Mouse (Mus musculus) liver, embryonic 13.5 days (tissue): ENCODE measurements around the gene Olfr884. TPM values are rescaled to one million over a fixed set of nuclear protein-coding genes. Genes with fewer than 3 reads are reported as not detected.

Source experiments
- ATAC-seq: fragments of 200-750 bp; cut with Nextera tagmentation; 2 replicates; pipeline ENCODE4 v1.8.0; 2017; ENCODE audit warnings: low read depth, mild to moderate bottlenecking, moderate number of reproducible peaks, moderate library complexity
- DNase-seq: peaks from one replicate; pipeline ENCODE4 v3.0.0; 2022
- H3K27ac ChIP-seq: fragments of 300-500 bp; sonication (generic); 2 replicates; pipeline ENCODE4 v1.5.1; 2015; ENCODE audit warnings: moderate library complexity, mild to moderate bottlenecking, inconsistent platforms
- H3K27me3 ChIP-seq: fragments of 300-500 bp; sonication (generic); 2 replicates; pipeline ENCODE4 v1.6.1; 2015; ENCODE audit warnings: mild to moderate bottlenecking, inconsistent platforms
- H3K36me3 ChIP-seq: fragments of 300-500 bp; sonication (generic); 2 replicates; pipeline ENCODE4 v1.6.1; 2015; ENCODE audit warnings: mild to moderate bottlenecking, inconsistent platforms
- H3K4me1 ChIP-seq: fragments of 300-500 bp; sonication (generic); replicated peaks from 2 replicates; pipeline ENCODE4 v1.6.1; 2015; ENCODE audit warnings: inconsistent platforms
- H3K4me2 ChIP-seq: fragments of 300-500 bp; sonication (generic); 2 replicates; pipeline ENCODE4 v1.6.1; 2015; ENCODE audit warnings: inconsistent platforms, mild to moderate bottlenecking, moderate library complexity
- H3K4me3 ChIP-seq: fragments of 300-500 bp; sonication (generic); replicated peaks from 2 replicates; pipeline ENCODE4 v1.5.1; 2015; ENCODE audit warnings: mild to moderate bottlenecking, inconsistent platforms
- H3K9ac ChIP-seq: fragments of 300-500 bp; sonication (generic); 2 replicates; pipeline ENCODE4 v1.6.1; 2015; ENCODE audit warnings: mild to moderate bottlenecking, inconsistent platforms
- H3K9me3 ChIP-seq: fragments of 300-500 bp; sonication (generic); replicated peaks from 2 replicates; pipeline ENCODE4 v1.6.1; 2016; ENCODE audit warnings: inconsistent platforms
- WGBS: fragments of 180-500 bp; shearing (Covaris S2); methylation state at CpG from one replicate; pipeline ENCODE4 v1.1.7; 2015; ENCODE audit not compliant: insufficient replicate concordance; 5-methylcytosine and 5-hydroxymethylcytosine counted together
- polyA plus RNA-seq: library from polyadenylated mRNA; unstranded; fragments of >200 nt; fragmentation: Nextera tagmentation; extraction: Ambion mirVana; gene quantifications from 2 replicates; pipeline ENCODE4 v1.2.1, GENCODE M21; 2015

The Olfr884 gene
- polyA plus RNA-seq = not detected in 2 replicates

GRCm38 (mm10) chr9:38046255-38046654, at the start of gene Olfr884:
Gene Olfr884, plus strand, starts transcription at chr9:38046555.
- Histone ChIP-seq H3K27ac (no peak within 1 kb of the TSS), H3K9me3 (no peaks in the 10 kb centered on the region), H3K9ac (no peak within 1 kb of the TSS), H3K27me3 (no peaks in the 10 kb centered on the region), H3K4me3 (no peak within 1 kb of the TSS), H3K4me2 (no peak within 1 kb of the TSS), H3K4me1 (no peaks in the 10 kb centered on the region), H3K36me3 (no peaks in the 10 kb centered on the region)
- no peak for ATAC-seq
- WGBS = 32% methylated on average over 1 of the region's 1 CpGs
- no peak for DNase-seq

DNA sequence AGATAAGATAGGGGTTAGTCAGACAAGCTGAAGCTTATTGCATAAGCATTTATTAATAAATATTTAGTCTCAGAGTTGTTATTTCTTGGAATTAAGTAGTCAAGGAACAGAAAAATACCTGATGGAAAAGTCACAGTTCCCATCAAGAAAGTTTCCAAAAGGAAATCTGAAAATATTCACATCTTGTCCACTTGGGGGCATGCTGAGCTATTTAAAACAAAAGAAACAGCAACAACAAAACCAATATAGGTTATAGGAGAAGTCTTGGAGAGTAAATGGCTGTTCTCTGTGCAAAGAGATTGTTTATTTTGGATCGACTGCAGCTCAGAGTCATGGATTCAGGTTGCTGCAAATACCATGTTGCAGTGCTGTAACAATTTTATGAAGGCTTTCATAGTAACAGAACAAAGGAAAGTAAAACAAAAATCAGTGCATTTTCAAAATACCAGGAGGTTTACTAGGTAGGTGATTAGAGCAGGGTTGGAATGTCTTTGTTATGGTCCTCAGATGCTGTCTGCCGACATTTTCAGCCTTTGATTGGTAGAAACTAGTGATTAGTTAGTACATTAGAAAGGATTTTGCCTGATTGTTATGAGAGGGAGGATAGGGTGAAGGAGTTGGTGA, 47.7 kb upstream of the Olfr884 start:
- no peak overlapping the region for H3K27ac ChIP-seq
- H3K4me2 ChIP-seq = no peak overlapping the region
- no peaks in the 10 kb centered on the region for H3K9me3 ChIP-seq
- no peak overlapping the region for H3K9ac ChIP-seq
- 30% methylated on average over 2 of the region's 2 CpGs for WGBS
- DNase-seq (no peak), ATAC-seq (no peak)
- H3K4me1 ChIP-seq = no peaks in the 10 kb centered on the region
- H3K4me3 ChIP-seq = no peak overlapping the region
- no peaks in the 10 kb centered on the region for H3K36me3 ChIP-seq
- H3K27me3 ChIP-seq = no peaks in the 10 kb centered on the region

GRCm38 (mm10) chr9:38000021-38000420, 46.3 kb upstream of the Olfr884 start:
- H3K4me2 ChIP-seq = no peak overlapping the region
- DNase-seq = no peak
- H3K4me1 ChIP-seq = no peaks in the 10 kb centered on the region
- no peaks in the 10 kb centered on the region for H3K9me3 ChIP-seq
- H3K27me3 ChIP-seq = no peaks in the 10 kb centered on the region
- 18% methylated on average over 1 of the region's 1 CpGs for WGBS
- H3K36me3 ChIP-seq = no peaks in the 10 kb centered on the region
- H3K27ac ChIP-seq = no peak overlapping the region
- H3K9ac ChIP-seq = no peak overlapping the region
- H3K4me3 ChIP-seq = no peak overlapping the region
- no peak for ATAC-seq

DNA sequence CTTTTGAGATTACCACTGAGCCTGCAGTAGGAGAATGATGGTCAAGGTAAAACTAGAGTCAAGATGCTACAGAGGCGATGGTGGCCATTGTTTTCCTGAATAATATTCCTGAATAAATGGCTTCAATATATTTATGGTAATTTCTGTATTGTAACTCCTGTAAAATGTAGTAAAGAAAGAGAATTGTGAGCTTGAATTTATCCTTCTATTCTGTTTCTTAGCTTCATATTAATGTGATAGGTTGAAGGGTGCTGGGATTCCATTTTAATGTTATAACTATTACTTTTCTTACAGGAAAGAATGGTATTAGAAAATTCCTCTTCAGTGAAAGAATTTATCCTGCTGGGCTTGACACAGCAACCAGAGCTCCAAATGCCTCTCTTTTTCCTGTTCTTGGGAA, 20.8 kb upstream of the Olfr884 start, which contains the start of gene Olfr883:
Gene Olfr883, plus strand, starts transcription at position 301 of the 400 bp plus-strand sequence.
- no peaks in the 10 kb centered on the region for H3K36me3 ChIP-seq
- no peak within 1 kb of the TSS for H3K4me2 ChIP-seq
- H3K27ac ChIP-seq = no peak within 1 kb of the TSS
- no peaks in the 10 kb centered on the region for H3K27me3 ChIP-seq
- 62% methylated on average over 1 of the region's 1 CpGs for WGBS
- no peak for ATAC-seq
- H3K9ac ChIP-seq = no peak within 1 kb of the TSS
- H3K9me3 ChIP-seq = no peaks in the 10 kb centered on the region
- H3K4me1 ChIP-seq = no peaks in the 10 kb centered on the region
- no peak within 1 kb of the TSS for H3K4me3 ChIP-seq
- DNase-seq = no peak

DNA sequence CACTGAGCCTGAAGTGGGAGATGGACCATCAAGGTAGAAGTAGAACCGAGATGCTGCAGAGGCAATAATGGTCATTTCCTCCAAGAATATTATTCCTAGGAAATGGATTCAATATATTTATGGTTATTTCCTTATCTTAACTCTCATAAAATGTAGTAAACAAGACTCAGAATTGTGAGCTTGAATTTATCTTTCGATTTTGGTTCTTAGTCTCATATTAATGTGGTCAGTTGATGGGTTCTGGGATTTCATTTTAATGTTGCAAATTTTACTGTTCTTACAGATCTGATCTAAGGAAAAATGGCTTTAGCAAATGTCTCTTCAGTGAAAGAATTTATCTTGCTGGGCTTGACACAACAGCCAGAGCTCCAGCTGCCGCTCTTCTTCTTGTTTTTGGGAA, 14.7 kb downstream of the Olfr884 start, which contains the start of gene Olfr885:
Gene Olfr885, plus strand, starts transcription at position 301 of the 400 bp plus-strand sequence.
- Histone ChIP-seq H3K4me1 (no peaks in the 10 kb centered on the region), H3K4me3 (no peak within 1 kb of the TSS), H3K9me3 (no peaks in the 10 kb centered on the region), H3K27ac (no peak within 1 kb of the TSS), H3K27me3 (no peaks in the 10 kb centered on the region), H3K4me2 (no peak within 1 kb of the TSS), H3K9ac (no peak within 1 kb of the TSS), H3K36me3 (no peaks in the 10 kb centered on the region)
- DNase-seq = no peak
- no peak for ATAC-seq
- WGBS = 55% methylated on average over 3 of the region's 3 CpGs

GRCm38 (mm10) chr9:38083772-38084171, 37.4 kb downstream of the Olfr884 start, which contains the start of gene Olfr887:
Gene Olfr887, plus strand, starts transcription at chr9:38084072.
- Histone ChIP-seq H3K27ac (no peak within 1 kb of the TSS), H3K4me3 (no peak within 1 kb of the TSS), H3K27me3 (no peaks in the 10 kb centered on the region), H3K4me1 (no peaks in the 10 kb centered on the region), H3K9me3 (no peaks in the 10 kb centered on the region), H3K9ac (no peak within 1 kb of the TSS), H3K4me2 (no peak within 1 kb of the TSS), H3K36me3 (no peaks in the 10 kb centered on the region)
- ATAC-seq (no peak), DNase-seq (no peak)
- WGBS = 37% methylated on average over 1 of the region's 1 CpGs

Other genes with a start within 250 kb of the Olfr884 start
- not detected in 2 replicates for gene Olfr876, start 243.5 kb upstream of the Olfr884 start, polyA plus RNA-seq
- not detected in 2 replicates for gene Olfr877, start 192.3 kb upstream of the Olfr884 start, polyA plus RNA-seq
- gene Olfr145, start 149.8 kb upstream of the Olfr884 start, polyA plus RNA-seq = not detected in 2 replicates
- not detected in 2 replicates for gene Olfr878, start 128.7 kb upstream of the Olfr884 start, polyA plus RNA-seq
- gene Olfr881, start 54.7 kb upstream of the Olfr884 start, polyA plus RNA-seq = not detected in 2 replicates
- not detected in 2 replicates for gene Olfr883, start 20.7 kb upstream of the Olfr884 start, polyA plus RNA-seq
- not detected in 2 replicates for gene Olfr885, start 14.8 kb downstream of the Olfr884 start, polyA plus RNA-seq
- not detected in 2 replicates for gene Olfr887, start 37.5 kb downstream of the Olfr884 start, polyA plus RNA-seq
- gene Olfr888, start 61.6 kb downstream of the Olfr884 start, polyA plus RNA-seq = not detected in 2 replicates
- gene Olfr889, start 68.6 kb downstream of the Olfr884 start, polyA plus RNA-seq = 0.15 and 0.18 TPM in 2 replicates
- gene Olfr890, start 96.0 kb downstream of the Olfr884 start, polyA plus RNA-seq = not detected in 2 replicates
- gene Olfr891, start 134.3 kb downstream of the Olfr884 start, polyA plus RNA-seq = not detected in 2 replicates
- gene Olfr893, start 161.8 kb downstream of the Olfr884 start, polyA plus RNA-seq = not detected in 2 replicates
- gene Olfr894, start 171.5 kb downstream of the Olfr884 start, polyA plus RNA-seq = not detected in 2 replicates
- not detected in 2 replicates for gene Olfr143, start 206.2 kb downstream of the Olfr884 start, polyA plus RNA-seq
- not detected in 2 replicates for gene Olfr895, start 221.3 kb downstream of the Olfr884 start, polyA plus RNA-seq
- gene Olfr896-ps1, start 244.6 kb downstream of the Olfr884 start, polyA plus RNA-seq = not detected in 2 replicates